Mouse (Mus musculus) olfactory bulb, adult 2 months (tissue): ENCODE measurements at regions not wholly inside any gene's neighbourhood (a gene's known extent, or its start where the extent isn't known, plus 50 kb on each side); places are given as distances from the start of the nearest gene placed in this dataset.

Experiments
- CTCF ChIP-seq: fragments of 200-500 bp; IDR thresholded peaks from 2 replicates; pipeline ENCODE4 v1.5.1; 2012; ENCODE audit warnings: low read depth, mild to moderate bottlenecking, low read length, moderate library complexity; ENCODE audit not compliant: insufficient read depth
- POLR2A ChIP-seq: fragments of 200-500 bp; IDR thresholded peaks from 2 replicates; pipeline ENCODE4 v1.6.1; 2012; ENCODE audit warnings: mild to moderate bottlenecking, low read depth, low read length, moderate library complexity; ENCODE audit not compliant: insufficient read depth

DNA sequence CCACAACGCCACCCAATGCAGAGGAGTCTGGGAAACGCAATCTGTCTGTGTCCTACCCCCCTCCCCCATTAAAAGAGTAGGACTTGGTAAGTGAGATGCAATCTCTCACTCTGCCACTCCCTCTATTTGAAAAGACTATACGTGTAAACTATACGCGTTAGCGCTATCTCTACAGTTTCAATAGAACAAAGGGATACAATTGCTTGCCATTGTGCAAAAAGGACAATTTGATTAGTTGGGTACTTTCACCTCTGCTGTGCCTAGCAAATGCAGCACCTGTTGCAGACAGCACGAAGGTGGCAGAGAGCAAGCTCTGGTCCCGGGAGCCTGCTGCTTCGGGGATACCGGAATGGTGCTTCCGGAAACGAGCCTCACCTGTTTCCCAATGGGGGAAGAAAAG is 137.5 kb upstream of the Btg1 start:
- TF ChIP-seq POLR2A: no peak
- TF ChIP-seq CTCF: no peak
